Mouse (Mus musculus) CH12.LX (cell line): ENCODE data around the gene Sema7a. TPM values are rescaled to one million over a fixed set of nuclear protein-coding genes. Genes with fewer than 3 reads are reported as not detected.
A peak's percentile ranks its signal among the peaks of the same experiment; 100 is the strongest.

Experiments used
- DNase-seq: peaks from one replicate; pipeline ENCODE4 v3.0.0-alpha.2; 2013; ENCODE audit errors: extremely low read depth
- H3K27ac ChIP-seq: 2 replicates; pipeline ENCODE4 v1.5.1; 2012; ENCODE audit warnings: low read depth, mild to moderate bottlenecking, control low read depth, moderate library complexity; ENCODE audit not compliant: insufficient read depth
- H3K27me3 ChIP-seq: replicated peaks from 2 replicates; pipeline ENCODE3; 2012; ENCODE audit warnings: inconsistent platforms
- H3K36me3 ChIP-seq, 2 experiments: replicated peaks in 1 of 2; 2 replicates each; pipeline versions ENCODE3 to v1.6.1; 2012; ENCODE audit warnings: inconsistent platforms in 1 of 2, low read length in 1 of 2, mild to moderate bottlenecking in 1 of 2, mixed read lengths in 1 of 2, moderate library complexity in 1 of 2; ENCODE audit not compliant: control insufficient read depth in 1 of 2, insufficient read depth in 1 of 2
- H3K4me1 ChIP-seq, 2 experiments: 2 replicates each; pipeline ENCODE4 v1.6.1; 2012; ENCODE audit warnings: inconsistent platforms in 1 of 2, moderate library complexity in 1 of 2; ENCODE audit not compliant: insufficient read depth in 2 of 2, control insufficient read depth in 1 of 2
- H3K4me2 ChIP-seq: 2 replicates; pipeline ENCODE4 v1.6.1; 2012; ENCODE audit warnings: low read depth, mild to moderate bottlenecking, control low read depth; ENCODE audit not compliant: poor library complexity, insufficient read depth, severe bottlenecking
- H3K4me3 ChIP-seq, 3 experiments: fragments of 150-350 bp in 1 of 3; sonication (generic) in 1 of 3; replicated peaks in 1 of 3; 2 replicates each; pipeline versions ENCODE3 to v1.5.1; 2011 to 2012; ENCODE audit warnings: low read depth in 2 of 3, low read length in 2 of 3, mild to moderate bottlenecking in 2 of 3, moderate library complexity in 2 of 3, control low read depth in 1 of 3, improper control_type of control experiment in 1 of 3, inconsistent platforms in 1 of 3, mixed read lengths in 1 of 3; ENCODE audit not compliant: poor library complexity in 1 of 3
- H3K79me2 ChIP-seq: replicated peaks from 2 replicates; pipeline ENCODE4 v1.6.1; 2012; ENCODE audit warnings: mild to moderate bottlenecking, moderate library complexity; ENCODE audit not compliant: control insufficient read depth, poor library complexity, insufficient read depth, severe bottlenecking; ENCODE audit errors: extremely low read depth
- H3K9ac ChIP-seq: 2 replicates; pipeline ENCODE4 v1.6.1; 2012; ENCODE audit warnings: low read depth, mild to moderate bottlenecking, control low read depth, moderate library complexity; ENCODE audit not compliant: insufficient read depth
- H3K9me3 ChIP-seq: replicated peaks from 2 replicates; pipeline ENCODE3; 2012; ENCODE audit warnings: low read length, inconsistent platforms, mixed read lengths
- BHLHE40 ChIP-seq: IDR thresholded peaks from 2 replicates; pipeline ENCODE4 v1.6.1; 2011; ENCODE audit warnings: mild to moderate bottlenecking, low read depth, low read length, improper control_type of control experiment
- CHD1 ChIP-seq: IDR thresholded peaks from 2 replicates; pipeline ENCODE4 v1.6.1; 2012; ENCODE audit warnings: low read depth, low read length, improper control_type of control experiment, inconsistent platforms
- CHD2 ChIP-seq: IDR thresholded peaks from 2 replicates; pipeline ENCODE4 v1.6.1; 2011; ENCODE audit warnings: low read length, improper control_type of control experiment
- ELF1 ChIP-seq: IDR thresholded peaks from 2 replicates; pipeline ENCODE4 v1.6.1; 2014; ENCODE audit warnings: low read depth, mild to moderate bottlenecking, inconsistent platforms, low read length, improper control_type of control experiment
- ETS1 ChIP-seq: conservative IDR thresholded peaks from 2 replicates; pipeline ENCODE4 v1.6.1; 2012; ENCODE audit warnings: low read depth, mild to moderate bottlenecking, inconsistent platforms, low read length, improper control_type of control experiment, moderate library complexity
- GABPA ChIP-seq: IDR thresholded peaks from 2 replicates; pipeline ENCODE4 v1.6.1; 2012; ENCODE audit warnings: low read depth, low read length, improper control_type of control experiment, inconsistent platforms; ENCODE audit not compliant: insufficient replicate concordance
- HCFC1 ChIP-seq: IDR thresholded peaks from 2 replicates; pipeline ENCODE4 v1.6.1; 2012; ENCODE audit warnings: low read depth, mild to moderate bottlenecking, inconsistent platforms, low read length, improper control_type of control experiment
- IRF4 ChIP-seq: IDR thresholded peaks from 2 replicates; pipeline ENCODE4 v1.6.1; 2014; ENCODE audit warnings: low read depth, mild to moderate bottlenecking, inconsistent platforms, low read length, improper control_type of control experiment
- JUN ChIP-seq: IDR thresholded peaks from 2 replicates; pipeline ENCODE4 v1.6.1; 2011; ENCODE audit warnings: low read depth, mild to moderate bottlenecking, low read length, improper control_type of control experiment, moderate library complexity; ENCODE audit not compliant: insufficient read depth
- KAT2A ChIP-seq: IDR thresholded peaks from 2 replicates; pipeline ENCODE4 v1.6.1; 2012; ENCODE audit warnings: low read length, improper control_type of control experiment, inconsistent platforms; ENCODE audit not compliant: insufficient replicate concordance
- MAFK ChIP-seq: IDR thresholded peaks from 2 replicates; pipeline ENCODE4 v1.6.1; 2011; ENCODE audit warnings: low read length, improper control_type of control experiment; ENCODE audit not compliant: insufficient replicate concordance
- MAX ChIP-seq: IDR thresholded peaks from 2 replicates; pipeline ENCODE4 v1.6.1; 2011; ENCODE audit warnings: low read length, improper control_type of control experiment
- MAZ ChIP-seq: IDR thresholded peaks from 2 replicates; pipeline ENCODE4 v1.6.1; 2012; ENCODE audit warnings: low read depth, mild to moderate bottlenecking, inconsistent platforms, low read length, improper control_type of control experiment, moderate library complexity
- MXI1 ChIP-seq: IDR thresholded peaks from 2 replicates; pipeline ENCODE4 v1.6.1; 2011; ENCODE audit warnings: mild to moderate bottlenecking, low read depth, low read length, improper control_type of control experiment
- MYC ChIP-seq: IDR thresholded peaks from 2 replicates; pipeline ENCODE4 v1.6.1; 2011; ENCODE audit warnings: low read depth, mild to moderate bottlenecking, improper control_type of control experiment, low read length
- POLR2A ChIP-seq: IDR thresholded peaks from 2 replicates; pipeline ENCODE4 v1.6.1; 2011; ENCODE audit warnings: low read depth, mild to moderate bottlenecking, improper control_type of control experiment, low read length
- SMC3 ChIP-seq: IDR thresholded peaks from 2 replicates; pipeline ENCODE4 v1.6.1; 2011; ENCODE audit warnings: low read depth, low read length, improper control_type of control experiment
- TBP ChIP-seq: conservative IDR thresholded peaks from 2 replicates; pipeline ENCODE4 v1.6.1; 2011; ENCODE audit warnings: low read depth, low read length, improper control_type of control experiment
- TCF12 ChIP-seq: IDR thresholded peaks from 2 replicates; pipeline ENCODE4 v1.6.1; 2014; ENCODE audit warnings: low read depth, mild to moderate bottlenecking, inconsistent platforms, low read length, improper control_type of control experiment
- UBTF ChIP-seq: IDR thresholded peaks from 2 replicates; pipeline ENCODE4 v1.6.1; 2012; ENCODE audit warnings: low read depth, mild to moderate bottlenecking, inconsistent platforms, low read length, improper control_type of control experiment, moderate library complexity
- USF1 ChIP-seq: IDR thresholded peaks from 2 replicates; pipeline ENCODE4 v1.6.1; 2014; ENCODE audit warnings: low read depth, mild to moderate bottlenecking, inconsistent platforms, low read length, improper control_type of control experiment
- ZC3H11A ChIP-seq: IDR thresholded peaks from 2 replicates; pipeline ENCODE4 v1.6.1; 2012; ENCODE audit warnings: low read depth, mild to moderate bottlenecking, inconsistent platforms, low read length, improper control_type of control experiment
- ZKSCAN1 ChIP-seq: IDR thresholded peaks from 2 replicates; pipeline ENCODE4 v1.6.1; 2012; ENCODE audit warnings: low read depth, inconsistent platforms, low read length, improper control_type of control experiment, borderline replicate concordance
- ZMIZ1 ChIP-seq: IDR thresholded peaks from 2 replicates; pipeline ENCODE4 v1.6.1; 2012; ENCODE audit warnings: low read depth, mild to moderate bottlenecking, inconsistent platforms, low read length, improper control_type of control experiment
- ZNF384 ChIP-seq: IDR thresholded peaks from 2 replicates; pipeline ENCODE4 v1.6.1; 2012; ENCODE audit warnings: low read depth, low read length, improper control_type of control experiment, inconsistent platforms
- dilution Hi-C: fragments of 300-500 bp; cut with MboI; formaldehyde crosslinking; loops from 2 replicates; pipeline ENCODE4 v1.14.3; 2020; ENCODE audit warnings: low sequenced_read_pairs; ENCODE audit not compliant: extremely low pct_unique_long_range_greater_than_20kb, extremely low pct_ligation_motif_present
- in situ Hi-C: fragments of 300-500 bp; cut with MboI; formaldehyde crosslinking; loops from 3 replicates; pipeline ENCODE4 v1.14.3; 2019; ENCODE audit warnings: low sequenced_read_pairs, low pct_ligation_motif_present, low pct_unique_long_range_greater_than_20kb, mixed read lengths
- polyA plus RNA-seq: library from polyadenylated mRNA; unstranded; fragments of >175 nt; gene quantifications from 2 replicates; pipeline ENCODE4 v1.2.1, GENCODE M21; 2012; ENCODE audit warnings: low read depth; ENCODE audit not compliant: insufficient read length
- total RNA-seq, 2 experiments: library from RNA; depleted of rRNA; stranded (reverse); fragments of 300-350 nt in 1 of 2; fragments of >200 nt in 1 of 2; gene quantifications; 2 replicates each; pipeline ENCODE4 v1.2.3; 2012 to 2014

The Sema7a gene
- total and polyA plus RNA-seq, 3 experiments: 88.6 to 181 (median 89.4) TPM

DNA sequence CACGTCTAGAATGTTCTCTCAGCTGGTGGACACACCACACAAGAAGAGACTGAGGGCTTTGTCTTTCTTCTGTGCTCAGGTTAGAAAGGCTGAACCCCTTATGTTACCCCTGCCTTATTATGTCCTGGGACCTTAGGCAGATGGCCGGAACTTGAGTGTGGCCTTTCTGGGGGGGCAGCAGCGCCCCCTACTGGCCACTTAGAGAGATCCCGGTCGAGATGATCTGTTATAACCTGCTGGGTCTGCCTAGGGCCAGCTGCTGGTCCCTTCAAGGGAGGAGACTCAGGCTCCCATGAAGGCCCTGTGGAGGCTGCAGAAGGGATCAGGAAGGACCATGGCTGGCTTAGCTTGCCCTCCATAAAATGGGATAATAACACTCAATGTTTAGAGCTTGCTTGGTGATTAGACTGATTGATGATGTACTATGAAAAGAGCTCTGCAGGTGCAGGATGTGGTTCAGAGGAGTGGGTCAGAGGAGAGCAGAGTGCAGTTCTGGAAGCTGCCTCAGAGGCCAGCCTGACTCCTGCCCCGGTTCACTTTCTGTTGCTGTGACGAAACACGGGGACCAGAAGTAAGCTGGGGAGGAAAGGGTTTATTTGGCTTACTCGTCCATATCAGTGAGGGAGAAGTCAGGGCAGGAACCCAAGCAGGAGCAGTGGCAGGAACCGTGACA lies 50.7 kb downstream of the Sema7a start (continued):
- TF ChIP-seq USF1 (no peak), CHD2 (no peak), MAX (peak; percentile 10; the same call in 1 of the 2 replicates), ZC3H11A (peak; percentile 53), CHD1 (no peak), GABPA (no peak), ZKSCAN1 (no peak), UBTF (peak; percentile 44; the same call in 1 of the 2 replicates), HCFC1 (no peak), ELF1 (no peak), MAFK (no peak)

DNA sequence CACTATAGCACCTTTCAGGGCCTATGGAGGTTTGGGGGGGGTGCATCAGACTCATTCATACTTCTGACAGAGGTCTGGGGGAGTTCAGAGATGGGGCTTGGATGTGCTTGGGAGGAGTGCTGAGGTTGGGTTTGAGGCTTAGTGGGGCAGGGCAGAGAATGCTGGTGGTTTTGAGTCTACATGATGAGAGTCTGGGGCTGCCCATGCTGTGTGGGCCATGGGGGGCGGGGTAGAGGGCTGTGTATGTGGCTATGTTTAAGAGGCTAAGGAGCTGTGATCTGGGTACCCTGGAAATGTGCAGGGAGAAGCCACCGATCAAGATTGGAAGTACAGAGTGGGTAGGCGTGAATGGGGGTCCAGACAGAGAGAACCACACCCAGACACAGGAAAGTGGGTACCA lies 52.1 kb downstream of the Sema7a start:
- peak overlapping the region in 1 of 3 experiments; percentile 31 for H3K4me3 ChIP-seq
- peaks cover 53 to 86% of the 10 kb centered on the region in 2 experiments for H3K4me1 ChIP-seq
- in situ Hi-C loops: loop anchor here (5.0 to 10.0 kb wide), 2 partner anchors 55 to 337 kb away; partner anchors contain the start of gene Csk
- H3K79me2 ChIP-seq: 0 out of 2 replicates have a peak, but pooled peaks cover 3% of the 10 kb centered on the region
- dilution Hi-C loops: no loop called here
- peak overlapping the region; percentile 39; the same call in 1 of the 2 replicates for H3K9ac ChIP-seq
- no peaks in the 10 kb centered on the region for H3K9me3 ChIP-seq
- peak overlapping the region; percentile 82 for H3K4me2 ChIP-seq
- no peaks in the 10 kb centered on the region for H3K36me3 ChIP-seq
- peak overlapping the region; percentile 95 for H3K27ac ChIP-seq
- DNase-seq: peak; percentile 64
- no peaks in the 10 kb centered on the region for H3K27me3 ChIP-seq
- TF ChIP-seq CHD2 (peak; percentile 39; the same call in 1 of the 2 replicates), MAX (no peak), MAZ (no peak), POLR2A (peak; percentile 34; the same call in 1 of the 2 replicates), USF1 (no peak)

GRCm38 (mm10) chr9:57992781-57993591 lies 53.1 kb downstream of the Sema7a start:
- H3K36me3 ChIP-seq: no peaks in the 10 kb centered on the region
- peak overlapping the region; percentile 95 for H3K27ac ChIP-seq
- H3K79me2 ChIP-seq: 0 out of 2 replicates have a peak, but pooled peaks cover 3% of the 10 kb centered on the region
- in situ Hi-C loops: loop anchor here (5.0 to 10.0 kb wide), 2 partner anchors 56 to 338 kb away; partner anchors contain the start of gene Csk
- peak overlapping the region in 1 of 3 experiments; percentile 26 for H3K4me3 ChIP-seq
- dilution Hi-C loops: no loop called here
- H3K9ac ChIP-seq: peak overlapping the region; percentile 39; the same call in 1 of the 2 replicates
- H3K4me2 ChIP-seq: peak overlapping the region; percentile 82
- H3K27me3 ChIP-seq: no peaks in the 10 kb centered on the region
- peaks cover 47 to 83% of the 10 kb centered on the region in 2 experiments for H3K4me1 ChIP-seq
- no peaks in the 10 kb centered on the region for H3K9me3 ChIP-seq
- DNase-seq: peak; percentile 84
- TF ChIP-seq SMC3 (peak; percentile 1; the same call in 1 of the 2 replicates), POLR2A (peak; percentile 42), JUN (peak; percentile 55), IRF4 (peak; percentile 95), MAZ (peak; percentile 73; the same call in 1 of the 2 replicates), ZNF384 (peak; percentile 38; the same call in 1 of the 2 replicates), ZKSCAN1 (no peak), MXI1 (no peak), ZC3H11A (no peak), ZMIZ1 (0 out of 2 replicates have a peak, but pooled peaks have one; percentile 22), KAT2A (no peak), BHLHE40 (peak; percentile 3), TCF12 (peak; percentile 45; the same call in 1 of the 2 replicates), GABPA (no peak), ETS1 (peak; percentile 61), MYC (0 out of 2 replicates have a peak, but pooled peaks have one; percentile 13), TBP (no peak)
